Mouse (Mus musculus) monocyte, adult 2 months (primary cell): ENCODE measurements around the gene Ly86.

Source experiments
- DNase-seq, 2 experiments: peaks; one replicate each; pipeline ENCODE4 v3.0.0; 2022; ENCODE audit warnings: low spot score in 2 of 2, low read depth in 1 of 2

Gene Ly86

GRCm38 (mm10) chr13:37349051-37349450 is 4.0 kb downstream of the Ly86 start:
- no peak for DNase-seq

DNA sequence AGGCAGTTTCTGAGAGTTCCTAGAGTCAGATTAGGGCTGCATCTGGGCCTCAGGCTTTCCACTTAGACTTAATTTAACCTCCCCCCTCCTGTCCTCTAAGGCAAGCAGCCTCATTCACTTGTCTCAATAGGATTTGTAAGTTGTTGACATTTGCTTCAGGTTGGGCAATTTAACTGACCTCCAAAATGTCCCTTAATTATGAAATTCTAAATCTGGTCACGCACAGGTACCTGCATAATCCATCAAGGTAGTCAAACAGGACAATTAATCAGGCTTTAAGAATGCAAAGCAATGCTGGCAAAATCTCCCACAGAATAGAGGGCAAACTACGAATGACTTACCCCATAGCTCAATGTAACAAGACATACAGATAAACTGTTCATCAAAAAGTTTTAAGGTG is 8.0 kb downstream of the Ly86 start:
- no peak for DNase-seq

- DNase-seq, result no peak
Measured at GRCm38 (mm10) chr13:37353868-37354267, 8.9 kb downstream of the Ly86 start.

DNA sequence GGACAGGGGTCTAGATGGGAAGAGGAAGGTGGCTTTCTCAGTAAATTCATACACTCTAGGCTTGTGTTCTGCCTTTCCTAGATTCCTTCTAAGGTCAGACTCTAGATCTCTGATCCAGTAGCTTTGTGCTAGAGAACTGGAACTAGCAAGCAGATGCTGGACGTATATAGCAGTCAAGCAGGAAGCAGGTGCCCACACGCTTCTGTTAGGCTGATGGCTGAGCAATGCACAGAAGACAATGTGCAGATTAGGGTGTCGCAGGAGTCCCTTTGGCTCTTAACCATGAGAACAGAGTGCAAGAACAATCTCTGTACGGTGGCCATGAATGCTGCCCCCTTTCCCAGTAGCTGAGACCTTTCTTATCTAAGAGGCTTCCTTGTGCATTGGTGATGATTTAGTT is 9.4 kb downstream of the Ly86 start:
- DNase-seq, result no peak

GRCm38 (mm10) chr13:37355642-37356331 is 10.8 kb downstream of the Ly86 start:
- DNase-seq, result no peak

GRCm38 (mm10) chr13:37356549-37356948 is 11.5 kb downstream of the Ly86 start:
- peak in 1 of 2 experiments; percentile 34 for DNase-seq

DNA sequence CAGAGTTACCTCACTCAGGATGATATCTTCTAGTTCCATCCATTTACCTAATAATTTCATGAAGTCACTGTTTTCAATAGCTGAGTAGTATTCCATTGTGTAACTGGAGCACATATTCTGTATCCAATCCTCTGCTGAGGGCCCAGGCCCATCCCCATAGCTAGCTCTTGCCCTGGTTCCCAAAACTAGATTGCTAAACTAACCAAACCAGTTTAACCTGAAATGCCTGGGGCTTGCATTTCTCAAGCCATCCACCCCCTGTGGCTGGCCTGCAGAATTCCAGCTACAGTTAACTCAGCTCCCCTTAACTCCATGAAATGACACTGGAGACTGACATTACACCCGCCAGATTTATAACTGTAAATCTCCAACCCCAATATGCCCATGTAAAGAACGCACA is 13.1 kb downstream of the Ly86 start:
- no peak for DNase-seq

GRCm38 (mm10) chr13:37361249-37361648 is 16.2 kb downstream of the Ly86 start:
- DNase-seq, result no peak

- DNase-seq, result no peak
Measured at GRCm38 (mm10) chr13:37364351-37364750, 19.3 kb downstream of the Ly86 start.

DNA sequence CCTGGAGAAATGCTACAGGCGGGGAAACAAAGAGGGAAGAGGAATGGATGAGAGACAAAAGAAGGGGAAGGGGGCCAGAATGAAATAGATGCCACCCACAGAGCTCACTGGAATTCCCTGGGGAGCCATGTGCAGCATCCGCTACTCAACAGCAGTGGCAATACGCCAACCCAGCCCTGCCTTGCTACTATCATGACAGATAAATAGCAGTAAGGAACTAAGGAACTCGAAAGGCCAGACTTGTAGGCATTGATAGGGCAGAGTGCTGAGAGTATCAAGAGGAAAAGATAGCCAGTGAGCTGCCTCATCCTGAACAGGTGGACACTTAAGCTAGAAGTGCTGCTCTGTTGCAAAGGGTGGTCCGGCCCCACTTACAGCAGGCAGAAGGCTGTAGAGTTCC is 31.4 kb downstream of the Ly86 start:
- DNase-seq, result no peak

DNA sequence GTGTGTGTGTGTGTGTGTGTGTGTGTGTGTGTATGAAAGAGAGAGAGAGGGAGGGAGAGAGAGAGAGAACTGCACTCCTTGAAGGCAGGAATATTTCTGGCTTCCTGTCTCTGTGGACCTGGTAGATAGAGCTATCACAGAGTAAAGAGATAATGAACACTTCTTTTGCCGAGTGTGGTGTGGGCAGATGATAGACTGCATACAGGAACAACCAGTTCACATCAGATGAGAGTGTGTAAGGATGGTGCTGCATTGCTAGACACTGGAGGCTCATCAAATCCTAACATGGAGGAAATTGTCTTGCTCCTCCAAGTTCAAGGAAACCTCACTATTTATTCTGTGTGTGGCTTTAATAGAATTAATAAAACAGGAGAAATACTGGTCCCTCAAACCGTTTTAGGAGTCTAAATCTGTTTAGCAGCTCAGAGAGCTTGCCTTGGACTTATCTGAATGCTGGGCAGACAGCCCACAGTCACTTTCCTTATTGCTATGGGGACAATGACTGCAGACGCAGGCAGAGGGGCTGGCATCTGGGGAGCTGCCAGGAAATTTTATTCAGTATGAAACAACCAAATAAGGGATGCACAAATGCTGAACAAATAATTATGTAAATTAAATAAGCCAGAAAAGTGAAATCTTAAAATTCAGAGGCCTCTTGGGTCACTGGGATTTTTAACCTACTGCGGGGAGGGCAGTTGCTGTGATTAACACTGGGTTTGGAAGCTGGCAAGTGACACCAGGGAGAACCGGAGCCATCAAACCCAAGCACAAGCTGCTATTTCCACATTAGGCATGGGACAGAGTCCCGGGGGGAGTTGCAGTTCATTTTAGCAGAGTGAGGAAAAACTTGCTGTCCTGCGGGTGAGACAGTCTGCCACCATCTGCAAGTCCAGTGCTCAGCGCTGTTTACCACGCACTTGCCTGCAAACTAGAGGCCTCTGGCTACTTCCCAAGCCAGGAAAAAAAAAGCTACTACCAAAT is 43.5 kb downstream of the Ly86 start:
- DNase-seq, result no peak

DNA sequence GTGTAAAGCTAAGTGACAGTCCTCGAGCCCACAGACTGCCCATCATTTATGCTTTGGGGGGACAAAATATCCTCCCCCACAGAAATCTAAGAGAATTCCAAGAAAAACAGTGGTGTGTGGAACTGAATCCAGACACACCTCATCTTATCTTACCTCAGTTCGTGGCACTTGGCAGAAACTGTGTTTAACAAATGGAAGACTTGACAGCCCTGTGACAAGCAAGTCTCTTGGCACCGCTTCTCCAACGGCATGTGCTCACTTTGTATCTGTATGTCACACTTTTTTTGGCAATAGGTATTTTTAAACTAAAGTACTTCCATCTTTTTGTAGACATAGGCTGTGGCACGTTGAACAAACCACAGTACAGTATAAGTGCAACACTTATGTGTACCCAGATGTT is 44.3 kb downstream of the Ly86 start:
- DNase-seq, result no peak

DNA sequence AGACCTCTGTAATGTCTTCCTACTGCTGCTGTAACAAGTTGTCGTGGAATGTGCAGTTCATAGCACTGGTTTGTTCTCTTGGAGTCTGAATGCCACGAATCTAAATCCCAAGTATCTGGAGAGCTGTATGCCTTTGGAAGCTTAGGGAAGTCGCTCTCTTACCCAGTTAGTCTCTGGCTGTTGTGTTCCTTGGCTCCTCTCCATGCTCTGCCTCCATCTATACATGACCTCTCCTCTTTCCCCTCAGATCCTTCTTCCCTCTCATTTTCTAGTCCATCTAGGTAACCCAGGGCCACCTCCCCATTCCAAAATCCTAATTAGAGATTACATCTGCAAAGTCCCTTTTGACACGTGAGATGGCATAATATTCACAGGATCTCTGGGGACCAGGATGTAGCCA is 53.8 kb downstream of the Ly86 start:
- no peak for DNase-seq

DNA sequence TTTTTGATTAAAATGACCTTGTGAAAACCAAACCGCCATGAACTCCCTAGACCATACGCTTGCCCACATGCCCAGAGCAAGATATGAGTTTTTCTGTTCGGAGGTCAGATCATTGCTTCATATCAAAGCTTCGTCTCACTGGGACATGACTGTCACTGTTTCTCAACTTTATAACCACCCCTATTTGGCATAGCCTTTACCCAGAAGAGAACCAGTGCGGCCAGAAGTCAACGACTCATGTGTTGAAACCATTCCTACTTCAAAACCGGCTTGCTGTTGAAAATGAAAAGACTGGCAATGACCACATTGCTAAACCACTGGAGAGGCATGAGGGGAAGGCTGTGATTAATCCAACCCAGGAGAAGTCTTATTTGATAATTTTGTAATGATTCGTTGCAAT is 54.3 kb downstream of the Ly86 start:
- DNase-seq, result no peak

- no peak for DNase-seq
Measured at GRCm38 (mm10) chr13:37402421-37402820, 57.4 kb downstream of the Ly86 start.

DNA sequence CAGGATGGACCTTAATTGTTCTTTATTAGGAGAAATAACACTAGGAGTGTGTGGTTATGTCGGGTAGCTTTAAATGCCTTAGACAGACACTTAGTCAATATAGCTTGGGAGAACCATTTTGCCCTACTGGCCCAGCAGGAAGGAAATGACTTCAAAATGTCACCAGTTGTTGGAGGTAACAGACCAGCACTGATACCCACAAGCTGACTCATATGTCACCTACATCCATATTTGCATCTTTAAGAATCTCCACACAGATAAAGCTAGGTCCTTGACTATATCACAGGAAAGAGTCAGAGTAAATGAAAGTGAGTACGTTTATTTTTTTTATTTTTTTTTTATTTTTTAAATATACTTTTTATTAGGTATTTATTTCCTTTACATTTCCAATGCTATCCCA is 58.7 kb downstream of the Ly86 start:
- DNase-seq, result no peak

DNA sequence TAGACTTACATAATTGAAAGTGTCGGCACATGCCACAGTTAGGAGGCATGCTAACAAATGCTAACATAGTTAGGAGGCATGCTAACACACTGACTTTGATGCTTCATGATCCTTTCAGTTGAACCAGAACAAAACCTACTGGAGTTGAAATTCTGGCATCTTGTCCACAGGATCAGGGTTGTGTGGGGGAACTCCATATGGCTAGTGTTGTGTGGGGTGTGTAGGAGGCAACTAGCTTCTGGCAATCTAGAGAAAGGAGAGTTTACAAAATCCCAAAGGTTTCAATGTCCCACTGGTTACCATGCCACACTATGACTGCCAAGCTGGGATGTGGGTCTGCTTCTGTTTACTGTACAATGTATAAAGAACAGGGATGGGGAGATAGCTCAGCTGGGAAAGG is 70.7 kb downstream of the Ly86 start:
- no peak for DNase-seq

GRCm38 (mm10) chr13:37423416-37423815 is 78.4 kb downstream of the Ly86 start:
- no peak for DNase-seq

DNA sequence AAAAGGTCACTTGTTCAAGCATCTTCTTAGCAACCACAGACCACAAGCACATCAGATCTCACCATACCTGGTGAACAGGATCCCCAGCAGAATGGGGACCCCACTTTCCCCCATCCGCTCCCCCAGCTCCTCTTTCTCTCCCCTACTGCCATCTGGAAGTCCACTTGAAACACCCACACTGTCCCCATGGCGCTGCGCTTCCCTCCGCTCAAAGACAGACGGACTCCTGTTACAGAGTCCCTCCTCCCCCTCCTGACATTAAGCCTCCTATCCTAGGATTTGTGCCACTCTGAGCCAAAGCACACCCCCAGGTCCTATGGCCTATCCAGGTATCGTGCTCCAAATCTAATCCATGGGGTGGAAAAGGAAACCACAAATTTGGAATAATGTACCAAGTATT is 79.9 kb downstream of the Ly86 start:
- no peak for DNase-seq

DNA sequence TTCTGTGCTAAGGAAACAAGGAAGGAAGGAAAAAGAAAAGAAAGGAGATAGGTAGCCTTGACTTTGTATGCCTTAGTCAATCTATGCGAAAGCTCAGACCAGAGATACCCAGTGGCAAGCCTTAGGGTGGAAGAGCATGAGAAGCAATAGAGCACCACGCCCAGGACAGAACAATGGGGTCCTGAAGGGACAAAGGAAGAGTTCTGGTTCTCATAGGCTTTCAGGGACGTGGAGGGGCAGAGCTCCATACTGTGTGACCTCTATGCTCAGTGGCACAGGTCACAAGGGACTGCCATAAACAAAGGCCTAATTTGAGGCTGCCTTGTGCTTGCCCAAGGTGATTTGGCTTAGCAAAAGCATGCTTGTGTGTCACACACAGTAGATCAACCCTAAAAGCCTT is 80.4 kb downstream of the Ly86 start:
- no peak for DNase-seq

DNA sequence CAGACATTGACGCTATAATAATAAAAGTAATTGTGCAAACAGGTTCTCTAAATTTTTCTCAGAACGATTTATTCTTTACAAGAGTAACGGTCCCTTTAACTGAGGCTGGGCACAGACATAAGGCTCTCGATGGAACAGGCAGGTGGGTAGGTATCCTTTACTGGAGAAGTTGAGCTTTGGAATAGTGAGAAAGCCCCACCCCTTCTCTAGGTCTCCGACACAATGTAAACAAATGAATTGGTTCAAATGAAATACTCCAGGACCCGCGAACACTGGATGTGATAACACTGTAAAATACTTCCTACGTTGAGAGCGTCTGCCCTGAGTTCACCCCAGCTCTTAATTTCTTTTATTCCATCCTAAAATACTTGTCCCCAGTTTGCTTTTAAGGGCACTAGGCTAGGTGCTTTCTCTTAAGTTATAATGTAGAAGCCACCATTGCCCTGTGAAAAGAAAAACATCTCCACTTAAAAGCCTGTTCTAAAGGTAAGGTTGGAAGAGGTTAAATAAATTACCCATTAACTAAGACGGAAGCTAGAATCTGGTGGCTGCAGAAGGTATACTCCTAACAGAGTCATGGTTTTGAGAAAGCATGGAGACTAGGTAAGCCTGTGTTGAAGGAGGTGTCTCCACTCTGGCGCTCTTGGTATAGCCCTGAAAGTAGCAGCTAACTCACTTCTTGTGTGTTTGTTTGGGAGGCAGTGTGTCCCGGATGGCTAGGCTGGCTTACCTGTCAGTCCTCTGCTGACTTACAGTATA is 81.7 kb downstream of the Ly86 start:
- DNase-seq, result no peak

DNA sequence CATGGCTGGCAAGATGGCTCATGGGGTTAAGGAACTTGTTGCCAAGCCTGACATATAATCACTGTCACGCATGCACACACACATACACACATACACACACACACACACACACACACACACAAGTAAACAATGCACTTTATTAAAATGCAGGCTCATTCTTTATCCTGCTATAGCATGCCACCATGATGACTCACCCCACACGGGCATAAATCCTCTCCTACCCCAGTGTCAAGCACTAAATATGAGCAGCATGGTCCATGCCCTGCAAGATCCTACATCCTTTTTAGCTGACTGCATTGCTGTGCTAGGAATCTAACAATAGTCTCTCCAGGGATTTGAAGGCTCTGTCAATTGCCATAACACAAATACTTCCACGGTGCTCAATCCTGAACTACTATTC is 83.5 kb downstream of the Ly86 start:
- DNase-seq, result no peak
